Mouse (Mus musculus): ENCODE results near the gene Ube2r2. TPM values are rescaled to one million over a fixed set of nuclear protein-coding genes. Genes with fewer than 3 reads are reported as not detected.

Ube2r2 gene
- polyA plus RNA-seq, 1 experiment from 2014 or later = 39.4 TPM

DNA sequence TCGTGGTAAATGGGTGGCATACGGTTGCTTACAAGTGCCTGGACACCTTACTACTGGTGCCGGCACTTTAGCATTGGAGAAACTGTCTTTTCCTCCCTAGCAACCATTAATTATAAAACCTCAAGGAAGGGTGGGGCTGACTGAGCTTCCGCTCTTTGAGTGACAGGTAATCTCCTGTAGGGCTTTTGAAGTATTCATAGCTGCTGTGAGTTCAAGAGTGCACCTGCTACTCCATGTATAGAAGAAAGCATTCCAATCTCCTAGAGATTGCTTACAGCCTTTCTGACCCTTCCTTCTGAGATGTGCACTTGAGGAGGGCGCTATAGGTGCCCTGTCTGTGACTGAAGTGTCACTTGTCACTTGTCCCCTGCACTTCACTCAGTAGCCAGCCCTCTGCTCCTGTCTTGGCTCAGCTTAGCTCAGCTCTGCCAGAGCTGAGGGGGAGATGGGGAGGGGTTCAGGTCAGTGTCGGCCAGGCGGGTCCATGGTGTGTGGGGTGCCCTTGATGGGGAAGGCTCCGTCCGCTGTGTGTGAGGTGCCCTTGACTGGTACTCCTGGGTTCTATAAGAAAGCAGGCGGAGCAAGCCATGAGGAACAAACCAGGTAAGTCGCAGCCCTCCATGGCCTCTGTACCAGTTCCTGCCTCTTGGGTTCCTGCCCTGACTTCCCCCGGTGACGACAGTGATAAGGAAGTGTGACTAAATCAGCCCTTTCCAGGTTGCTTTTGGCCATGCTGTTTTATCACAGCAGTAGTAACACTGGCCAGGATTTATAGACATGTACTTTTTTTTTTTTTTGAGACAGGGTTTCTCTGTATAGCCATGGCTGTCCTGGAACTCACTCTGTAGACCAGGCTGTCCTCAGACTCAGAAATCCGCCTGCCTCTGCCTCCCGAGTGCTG is 44.5 kb downstream of the Ube2r2 start:
- no peaks in the 10 kb centered on the region for H3K27me3 ChIP-seq (ENCODE audit: insufficient read depth, low read length)
- no peak overlapping the region for H3K9ac ChIP-seq (replicated peaks)
- H3K4me2 ChIP-seq (ENCODE audit: low read depth, low read length) = no peak overlapping the region
- H3K27ac ChIP-seq (ENCODE audit: low read depth) = no peak overlapping the region
- H3K4me3 ChIP-seq (ENCODE audit: low read depth, low read length) = no peak overlapping the region
- no peak for DNase-seq
- ATAC-seq = no peak
- WGBS (ENCODE audit: insufficient replicate concordance) = 72% methylated on average over 15 of the region's 15 CpGs
- no peaks in the 10 kb centered on the region for H3K9me3 ChIP-seq (ENCODE audit: low read length)
- TF ChIP-seq CTCF (IDR thresholded peaks at IDR 0.05; ENCODE audit: low read depth) (no peak), EP300 (IDR thresholded peaks at IDR 0.05; ENCODE audit: low read depth) (no peak)
- no peaks in the 10 kb centered on the region for H3K4me1 ChIP-seq (ENCODE audit: insufficient read depth)
- peaks cover 47% of the 10 kb centered on the region for H3K36me3 ChIP-seq (replicated peaks; ENCODE audit: insufficient read depth, low read length)

DNA sequence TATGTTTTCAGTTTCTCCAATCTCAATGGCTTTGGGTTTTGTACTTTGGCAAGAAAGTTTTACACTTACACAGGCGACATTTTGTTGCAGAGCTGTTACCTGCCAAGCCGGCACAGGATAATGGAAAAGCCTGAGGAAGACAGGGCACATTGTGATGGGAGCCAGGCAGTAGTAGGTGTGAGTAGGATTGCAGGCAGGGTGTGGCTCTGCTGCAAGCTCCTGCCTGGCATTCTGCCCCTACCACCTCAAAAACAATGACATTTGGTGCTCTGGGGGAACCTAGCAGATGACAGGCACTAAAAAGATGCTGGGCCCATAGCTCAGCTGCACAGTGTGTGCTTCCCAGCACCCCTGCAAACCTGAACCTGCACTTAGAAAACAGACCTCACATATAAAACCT is 54.3 kb downstream of the Ube2r2 start:
- Histone ChIP-seq H3K9ac (replicated peaks) (no peak overlapping the region), H3K36me3 (replicated peaks; ENCODE audit: insufficient read depth, low read length) (peaks cover 67% of the 10 kb centered on the region), H3K27ac (ENCODE audit: low read depth) (no peak overlapping the region), H3K4me1 (ENCODE audit: insufficient read depth) (no peaks in the 10 kb centered on the region), H3K4me3 (ENCODE audit: low read depth, low read length) (no peak overlapping the region), H3K4me2 (ENCODE audit: low read depth, low read length) (no peak overlapping the region), H3K27me3 (ENCODE audit: insufficient read depth, low read length) (no peaks in the 10 kb centered on the region), H3K9me3 (ENCODE audit: low read length) (no peaks in the 10 kb centered on the region)
- 84% methylated on average over 2 of the region's 2 CpGs for whole genome bisulfite sequencing (ENCODE audit: insufficient replicate concordance)
- no peak for DNase-seq
- ATAC-seq = no peak
- no peak for TF ChIP-seq CTCF (IDR thresholded peaks at IDR 0.05; ENCODE audit: low read depth)
- TF ChIP-seq EP300 (IDR thresholded peaks at IDR 0.05; ENCODE audit: low read depth) = no peak

DNA sequence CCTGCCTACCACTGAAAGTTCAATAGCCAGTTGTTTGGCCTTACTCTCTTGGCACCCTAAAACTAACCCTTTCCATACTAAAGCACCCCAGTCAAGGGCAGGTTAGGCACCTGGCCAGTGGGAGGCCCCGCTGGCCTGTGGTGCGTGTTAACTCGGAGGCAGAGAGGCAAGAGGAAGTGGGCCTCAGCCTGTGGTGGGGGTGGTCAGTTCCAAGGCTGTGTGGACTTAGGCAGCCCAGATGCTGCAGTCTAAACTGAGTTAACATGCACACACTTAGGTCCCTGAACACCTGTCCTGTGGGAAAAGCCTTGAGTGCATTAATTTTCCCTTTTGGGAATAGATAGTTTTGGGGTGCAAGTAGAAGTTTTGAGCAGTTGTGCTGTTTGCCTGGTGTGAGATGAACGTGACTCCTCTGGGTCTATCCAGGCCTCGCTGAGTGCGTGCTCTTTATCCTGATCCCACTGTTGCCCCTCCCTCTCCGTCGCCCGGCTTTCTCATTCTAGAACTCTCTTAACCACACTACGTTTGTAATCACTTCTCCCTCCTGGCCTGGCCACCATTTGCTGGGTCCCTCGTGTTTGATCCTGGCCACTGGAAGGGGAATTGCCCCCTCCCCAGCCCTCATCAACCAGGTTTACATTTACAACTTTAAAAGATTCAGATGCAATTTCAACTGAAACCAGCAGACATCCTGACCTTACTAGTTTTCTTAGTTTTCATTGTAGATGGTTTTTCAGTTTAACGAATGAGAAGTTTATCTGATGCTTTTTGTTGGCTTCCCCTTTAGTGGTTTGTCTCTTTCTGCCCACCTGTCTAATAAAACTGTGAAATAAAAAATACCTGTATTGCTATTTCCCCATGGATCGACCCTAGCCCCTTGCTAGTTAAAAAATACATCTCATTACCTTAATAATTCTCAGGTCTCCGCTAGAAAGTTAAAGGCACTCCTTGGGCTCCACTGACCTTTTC is 57.3 kb downstream of the Ube2r2 start:
- TF ChIP-seq EP300 (IDR thresholded peaks at IDR 0.05; ENCODE audit: low read depth) = no peak
- TF ChIP-seq CTCF (IDR thresholded peaks at IDR 0.05; ENCODE audit: low read depth) = no peak
- no peak for DNase-seq

DNA sequence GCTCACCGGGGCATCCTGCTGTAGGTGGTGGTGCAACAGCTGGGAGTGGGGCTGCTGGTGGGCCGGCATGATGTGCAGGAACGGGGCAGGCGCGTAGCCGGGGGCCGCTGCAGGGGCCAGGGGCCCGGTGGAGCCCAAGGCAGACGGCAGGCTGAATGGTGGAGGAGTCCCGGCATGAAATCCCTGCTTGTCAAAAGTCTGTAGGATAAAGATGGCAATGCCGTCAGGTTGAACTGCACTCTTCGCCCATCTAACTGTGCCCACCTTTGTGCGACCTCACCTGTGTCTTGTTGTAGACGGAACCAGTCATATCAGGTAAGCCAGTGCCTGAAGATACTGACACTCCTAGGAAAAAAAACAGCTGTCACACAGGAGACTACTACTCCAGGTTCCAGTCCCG is 59.8 kb downstream of the Ube2r2 start:
- Histone ChIP-seq H3K36me3 (replicated peaks; ENCODE audit: insufficient read depth, low read length) (peaks cover 88% of the 10 kb centered on the region), H3K4me2 (ENCODE audit: low read depth, low read length) (no peak overlapping the region), H3K9me3 (ENCODE audit: low read length) (no peaks in the 10 kb centered on the region), H3K27me3 (ENCODE audit: insufficient read depth, low read length) (no peaks in the 10 kb centered on the region), H3K4me3 (ENCODE audit: low read depth, low read length) (no peak overlapping the region), H3K9ac (replicated peaks) (no peak overlapping the region), H3K27ac (ENCODE audit: low read depth) (no peak overlapping the region), H3K4me1 (ENCODE audit: insufficient read depth) (no peaks in the 10 kb centered on the region)
- ATAC-seq = no peak
- TF ChIP-seq EP300 (IDR thresholded peaks at IDR 0.05; ENCODE audit: low read depth) = no peak
- no peak for TF ChIP-seq CTCF (IDR thresholded peaks at IDR 0.05; ENCODE audit: low read depth)
- WGBS (ENCODE audit: insufficient replicate concordance) = 94% methylated on average over 15 of the region's 15 CpGs
- DNase-seq = no peak

More for the DNA sequence above, 57.3 kb downstream of the Ube2r2 start:
- peaks cover 85% of the 10 kb centered on the region for H3K36me3 ChIP-seq (replicated peaks; ENCODE audit: insufficient read depth, low read length)
- H3K4me3 ChIP-seq (ENCODE audit: low read depth, low read length) = no peak overlapping the region
- no peak for ATAC-seq
- no peak overlapping the region for H3K4me2 ChIP-seq (ENCODE audit: low read depth, low read length)
- no peak overlapping the region for H3K9ac ChIP-seq (replicated peaks)
- H3K27me3 ChIP-seq (ENCODE audit: insufficient read depth, low read length) = no peaks in the 10 kb centered on the region
- no peaks in the 10 kb centered on the region for H3K9me3 ChIP-seq (ENCODE audit: low read length)
- H3K27ac ChIP-seq (ENCODE audit: low read depth) = peak overlapping the region; percentile 11; the same call in 1 of the 2 replicates
- H3K4me1 ChIP-seq (ENCODE audit: insufficient read depth) = no peaks in the 10 kb centered on the region
- WGBS (ENCODE audit: insufficient replicate concordance) = 40% methylated on average over 14 of the region's 14 CpGs

DNA sequence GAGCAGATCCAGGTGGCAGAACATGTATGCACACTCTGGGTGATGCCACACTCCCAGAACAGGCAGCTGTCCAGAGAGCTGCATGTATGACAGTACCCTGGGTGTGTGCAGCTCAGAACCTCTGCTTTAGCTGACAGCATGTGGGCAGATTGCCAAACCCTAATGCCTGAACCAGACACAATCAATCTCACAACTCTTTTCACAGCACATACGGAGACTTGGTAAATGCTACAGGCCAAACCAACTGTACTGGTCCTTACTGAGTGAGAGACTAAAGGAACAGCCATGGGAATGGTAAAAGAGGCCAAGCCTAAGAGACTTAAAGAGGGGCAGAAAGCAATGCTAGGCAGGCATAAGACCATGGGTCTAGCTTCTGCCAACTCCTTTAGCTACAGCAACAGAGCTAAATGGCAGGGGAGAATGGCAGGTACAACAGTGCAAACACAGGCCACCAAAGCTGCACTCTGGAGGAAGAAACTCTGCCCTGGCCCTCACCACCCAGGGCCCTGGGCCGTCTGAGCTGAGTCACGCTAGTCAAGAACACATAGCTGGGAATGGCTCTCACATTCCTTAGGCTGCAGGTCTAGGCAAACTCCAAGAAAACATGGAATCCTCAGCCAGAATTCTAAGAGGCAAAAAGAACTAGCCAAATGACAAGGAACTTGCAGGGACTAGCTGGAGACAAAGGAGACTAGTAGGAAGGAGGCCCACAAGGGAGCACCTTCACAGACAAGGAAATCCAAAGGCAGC is 61.5 kb downstream of the Ube2r2 start:
- Histone ChIP-seq H3K4me2 (ENCODE audit: low read depth, low read length) (no peak overlapping the region), H3K9ac (replicated peaks) (no peak overlapping the region), H3K4me1 (ENCODE audit: insufficient read depth) (no peaks in the 10 kb centered on the region), H3K27me3 (ENCODE audit: insufficient read depth, low read length) (no peaks in the 10 kb centered on the region), H3K27ac (ENCODE audit: low read depth) (no peak overlapping the region), H3K9me3 (ENCODE audit: low read length) (no peaks in the 10 kb centered on the region), H3K4me3 (ENCODE audit: low read depth, low read length) (no peak overlapping the region), H3K36me3 (replicated peaks; ENCODE audit: insufficient read depth, low read length) (peaks cover 89% of the 10 kb centered on the region)
- 86% methylated on average over 3 of the region's 3 CpGs for WGBS (ENCODE audit: insufficient replicate concordance)
- ATAC-seq = peak; percentile 9; the same call in 1 of the 2 replicates
- no peak for DNase-seq
- no peak for TF ChIP-seq EP300 (IDR thresholded peaks at IDR 0.05; ENCODE audit: low read depth)
- no peak for TF ChIP-seq CTCF (IDR thresholded peaks at IDR 0.05; ENCODE audit: low read depth)
